In the genomic region with DNA sequence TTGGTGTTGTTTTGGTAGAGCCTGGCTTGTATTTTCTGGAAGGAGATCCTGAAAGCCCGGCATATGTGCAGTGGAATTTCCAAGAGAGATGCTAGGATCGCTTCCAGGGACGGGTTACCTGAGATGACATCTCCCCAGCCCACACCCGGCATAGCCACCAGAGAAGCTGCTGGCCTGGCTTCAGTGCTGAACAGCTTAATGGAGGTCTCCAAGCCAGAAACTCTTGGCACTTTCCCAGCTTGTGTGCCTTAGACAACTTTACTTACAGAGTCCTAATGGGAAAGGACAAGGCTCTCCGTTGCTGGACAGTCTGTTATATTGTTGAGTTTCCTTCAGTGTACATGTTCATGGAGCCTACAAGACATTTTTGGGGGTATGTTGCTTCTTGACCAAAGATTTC, we compare ENCODE assay signal across 20 mouse cellular contexts.
"Had no signal": no experiment of that assay in that cellular context is flagged by ENCODE, and none has a peak within 500 bp of the region (broad histone marks: within the 10 kb centered on the region; RNA-seq: fewer than 3 reads in every experiment).

No protein-coding gene starts in this region.

- H3K4me2 ChIP-seq: lung, embryonic 15.5 days; midbrain, embryonic 12.5 days; neural tube, embryonic 13.5 days; neural tube, embryonic 15.5 days had no signal

- H3K4me3 ChIP-seq: lung, embryonic 15.5 days; midbrain, embryonic 10.5 days; midbrain, embryonic 12.5 days; myocyte; neural tube, embryonic 13.5 days; neural tube, embryonic 15.5 days had no signal

- ATAC-seq: midbrain, embryonic 16.5 days had no signal

- H3K36me3 ChIP-seq: lung, embryonic 15.5 days; midbrain, embryonic 10.5 days; midbrain, embryonic 12.5 days; neural tube, embryonic 13.5 days; neural tube, embryonic 15.5 days had no signal

- H3K9ac ChIP-seq: liver, embryonic 14.5 days; lung, embryonic 15.5 days; midbrain, embryonic 12.5 days; neural tube, embryonic 13.5 days; neural tube, embryonic 15.5 days had no signal

- H3K27me3 ChIP-seq: lung, embryonic 15.5 days; neural tube, embryonic 13.5 days; neural tube, embryonic 15.5 days had no signal

- H3K27ac ChIP-seq: liver, embryonic 14.5 days; lung, embryonic 15.5 days; midbrain, embryonic 10.5 days; midbrain, embryonic 12.5 days; neural tube, embryonic 13.5 days; neural tube, embryonic 15.5 days had no signal

- H3K9me3 ChIP-seq: lung, embryonic 15.5 days; midbrain, embryonic 10.5 days; midbrain, embryonic 12.5 days; neural tube, embryonic 13.5 days; neural tube, embryonic 15.5 days had no signal

- DNase-seq: lung, adult 18-20 months; lung, postnatal 14 days; lung, postnatal 4 days; midbrain, embryonic 14.5 days; retina, postnatal 1 day; right cerebral cortex, adult 18-20 months; right cerebral cortex, postnatal 25 days; right cerebral cortex, postnatal 4 days; spleen, adult 18-20 months; thymus, adult 2 months; thymus, postnatal 25 days; thymus, postnatal 4 days had no signal
